Mouse (Mus musculus) retina, adult 2 months (tissue): ENCODE data around the gene Exosc1.
A peak's percentile ranks its signal among the peaks of the same experiment; 100 is the strongest.
"Not testable (repeated sequence)": the region's sequence is repeated elsewhere in the genome, so short reads cannot be mapped to it uniquely, and the experiment has no call there.

Source experiments
- DNase-seq: peaks from one replicate; pipeline ENCODE4 v3.0.0-alpha.2; 2012; ENCODE audit warnings: low read depth, low spot score

Gene Exosc1

GRCm38 (mm10) chr19:41933179-41934086 lies at the start of gene Exosc1, which contains the start of gene Zdhhc16:
Gene Exosc1, minus strand, starts transcription at chr19:41933423.
Gene Zdhhc16, plus strand, starts transcription at chr19:41933480.
- DNase-seq: peak; percentile 97

GRCm38 (mm10) chr19:41982791-41983150 lies 49.5 kb upstream of the Exosc1 start:
- DNase-seq: no peak

- no peak for DNase-seq
These were observed 48.9 kb upstream of the Exosc1 start for GRCm38 (mm10) chr19:41981931-41982790.

- DNase-seq: no peak
These were observed 48.3 kb upstream of the Exosc1 start, which contains the start of gene Ubtd1 for GRCm38 (mm10) chr19:41981595-41981927. Gene Ubtd1, plus strand, starts transcription at chr19:41981763.

- peak; percentile 98 for DNase-seq
These were observed 47.8 kb upstream of the Exosc1 start, which contains the start of gene Mms19 for GRCm38 (mm10) chr19:41980819-41981594. Gene Mms19, minus strand, starts transcription at chr19:41981157.

GRCm38 (mm10) chr19:41980422-41980818 lies 47.2 kb upstream of the Exosc1 start:
- no peak for DNase-seq

GRCm38 (mm10) chr19:41973891-41974794 lies 40.9 kb upstream of the Exosc1 start:
- no peak for DNase-seq

GRCm38 (mm10) chr19:41969618-41970017 lies 36.4 kb upstream of the Exosc1 start:
- no peak for DNase-seq

- no peak for DNase-seq
These were observed 20.4 kb upstream of the Exosc1 start for GRCm38 (mm10) chr19:41953574-41953973.

- no peak for DNase-seq
These were observed 19.1 kb upstream of the Exosc1 start for GRCm38 (mm10) chr19:41952287-41952686.

- DNase-seq: no peak
These were observed 10.6 kb upstream of the Exosc1 start for GRCm38 (mm10) chr19:41943841-41944240.

- DNase-seq: no peak
These were observed 5.3 kb upstream of the Exosc1 start for GRCm38 (mm10) chr19:41938539-41938938.

- no peak for DNase-seq
These were observed 2.7 kb upstream of the Exosc1 start for GRCm38 (mm10) chr19:41935921-41936320.

- no peak for DNase-seq
These were observed 901 bp upstream of the Exosc1 start for GRCm38 (mm10) chr19:41934124-41934523.

GRCm38 (mm10) chr19:41932686-41933085 lies 537 bp downstream of the Exosc1 start:
- DNase-seq: no peak

GRCm38 (mm10) chr19:41920412-41921067 lies 12.7 kb downstream of the Exosc1 start:
- no peak for DNase-seq

- no peak for DNase-seq
These were observed 13.8 kb downstream of the Exosc1 start for GRCm38 (mm10) chr19:41919471-41919870.

- DNase-seq: no peak
These were observed 16.4 kb downstream of the Exosc1 start for GRCm38 (mm10) chr19:41916853-41917252.

GRCm38 (mm10) chr19:41915294-41915693 lies 17.9 kb downstream of the Exosc1 start:
- DNase-seq: no peak

- DNase-seq: not testable (repeated sequence)
These were observed 18.7 kb downstream of the Exosc1 start for GRCm38 (mm10) chr19:41914592-41914882.
